Mouse (Mus musculus) testis, adult 2 months (tissue): Measurements from ENCODE around the gene Zcwpw1. TPM values are rescaled to one million over a fixed set of nuclear protein-coding genes. Genes with fewer than 3 reads are reported as not detected.

Experiments
- polyA plus RNA-seq: library from polyadenylated mRNA; depleted of rRNA; stranded (reverse); fragments of >200 nt; gene quantifications from 2 replicates; pipeline ENCODE4 v1.2.3, GENCODE M21; 2012; rRNA removed

The Zcwpw1 gene
- polyA plus RNA-seq, 1 experiment, result 12.3 TPM

Other genes starting within 250 kb of the Zcwpw1 start
- gene Actl6b, start 234.3 kb upstream of the Zcwpw1 start, polyA plus RNA-seq, result 0.25 TPM in 2 replicates
- gene Tfr2, start 218.0 kb upstream of the Zcwpw1 start, polyA plus RNA-seq, result 4.5 and 5.2 TPM in 2 replicates
- gene Mospd3, start 186.7 kb upstream of the Zcwpw1 start, polyA plus RNA-seq, result 43.0 and 45.2 TPM in 2 replicates
- 98.5 and 102 TPM in 2 replicates for gene Pcolce, start 174.0 kb upstream of the Zcwpw1 start, polyA plus RNA-seq
- gene Fbxo24, start 158.8 kb upstream of the Zcwpw1 start, polyA plus RNA-seq, result 175 and 181 TPM in 2 replicates
- gene Lrch4, start 158.7 kb upstream of the Zcwpw1 start, polyA plus RNA-seq, result 131 and 139 TPM in 2 replicates
- 15.0 and 15.6 TPM in 2 replicates for gene Gm20605, start 158.6 kb upstream of the Zcwpw1 start, polyA plus RNA-seq
- 37.9 and 42.4 TPM in 2 replicates for gene Sap25, start 146.5 kb upstream of the Zcwpw1 start, polyA plus RNA-seq
- gene Irs3, start 142.1 kb upstream of the Zcwpw1 start, polyA plus RNA-seq, result 0.22 and 0.24 TPM in 2 replicates
- gene Agfg2, start 103.1 kb upstream of the Zcwpw1 start, polyA plus RNA-seq, result 12.0 and 12.5 TPM in 2 replicates
- gene Nyap1, start 46.2 kb upstream of the Zcwpw1 start, polyA plus RNA-seq, result 0.97 and 0.98 TPM in 2 replicates
- gene Tsc22d4, start 42.1 kb upstream of the Zcwpw1 start, polyA plus RNA-seq, result 423 and 435 TPM in 2 replicates
- gene Ppp1r35, start 8.9 kb upstream of the Zcwpw1 start, polyA plus RNA-seq, result 48.3 and 60.4 TPM in 2 replicates
- 103 and 114 TPM in 2 replicates for gene Mepce, start 143 bp upstream of the Zcwpw1 start, polyA plus RNA-seq
- gene Pilra, start 48.5 kb downstream of the Zcwpw1 start, polyA plus RNA-seq, result 2.5 and 4.4 TPM in 2 replicates
- gene Pilrb1, start 70.3 kb downstream of the Zcwpw1 start, polyA plus RNA-seq, result 0.89 TPM in 1 of 2 replicates, not detected in the other
- not detected in 2 replicates for gene Pilrb2, start 84.0 kb downstream of the Zcwpw1 start, polyA plus RNA-seq
- gene Cyp3a13, start 133.8 kb downstream of the Zcwpw1 start, polyA plus RNA-seq, result not detected in 2 replicates
- 0.02 TPM in 1 of 2 replicates, not detected in the other for gene Gjc3, start 175.3 kb downstream of the Zcwpw1 start, polyA plus RNA-seq
- 0.12 and 0.51 TPM in 2 replicates for gene Azgp1, start 193.7 kb downstream of the Zcwpw1 start, polyA plus RNA-seq
- 9.6 and 11.7 TPM in 2 replicates for gene Smok3a, start 233.5 kb downstream of the Zcwpw1 start, polyA plus RNA-seq
- gene Smok3b, start 233.6 kb downstream of the Zcwpw1 start, polyA plus RNA-seq, result 13.1 and 13.5 TPM in 2 replicates